Mouse (Mus musculus) kidney, embryonic 16.5 days (tissue): ENCODE results near the gene Crim1. TPM values are rescaled to one million over a fixed set of nuclear protein-coding genes. Genes with fewer than 3 reads are reported as not detected.
"Not testable (repeated sequence)": the region's sequence is repeated elsewhere in the genome, so short reads cannot be mapped to it uniquely, and the experiment has no call there.

Experiments used
- ATAC-seq: fragments of 200-750 bp; cut with Nextera tagmentation; 2 replicates; pipeline ENCODE4 v1.8.0; 2017; ENCODE audit warnings: moderate TSS enrichment; ENCODE audit not compliant: low FRiP score, low TSS enrichment
- H3K27ac ChIP-seq: fragments of 300-500 bp; sonication (generic); 2 replicates; pipeline ENCODE4 v1.5.1; 2014; ENCODE audit warnings: low read length
- H3K27me3 ChIP-seq: fragments of 300-500 bp; sonication (generic); 2 replicates; pipeline ENCODE4 v1.6.1; 2014; ENCODE audit warnings: low read length, control low read depth, mixed read lengths; ENCODE audit not compliant: insufficient read depth
- H3K36me3 ChIP-seq: fragments of 300-500 bp; sonication (generic); 2 replicates; pipeline ENCODE4 v1.6.1; 2014; ENCODE audit warnings: low read length, control low read depth, mixed read lengths; ENCODE audit not compliant: insufficient read depth
- H3K4me1 ChIP-seq: fragments of 300-500 bp; sonication (generic); 2 replicates; pipeline ENCODE4 v1.6.1; 2014; ENCODE audit warnings: low read length, control low read depth, mixed read lengths; ENCODE audit not compliant: insufficient read depth
- H3K4me2 ChIP-seq: fragments of 300-500 bp; sonication (generic); replicated peaks from 2 replicates; pipeline ENCODE4 v1.6.1; 2014; ENCODE audit warnings: low read depth, low read length
- H3K4me3 ChIP-seq: fragments of 300-500 bp; sonication (generic); 2 replicates; pipeline ENCODE4 v1.5.1; 2014; ENCODE audit warnings: mild to moderate bottlenecking, low read length
- H3K9ac ChIP-seq: fragments of 300-500 bp; sonication (generic); replicated peaks from 2 replicates; pipeline ENCODE4 v1.6.1; 2014; ENCODE audit warnings: low read length
- H3K9me3 ChIP-seq: fragments of 300-500 bp; sonication (generic); 2 replicates; pipeline ENCODE4 v1.6.1; 2016; ENCODE audit warnings: low read length, control low read depth
- WGBS: fragments of 180-500 bp; shearing (Covaris S2); extraction: QIAGEN DNeasy Blood & Tissue Kit; methylation state at CpG from one replicate; pipeline ENCODE4 v1.1.7; 2014; 5-methylcytosine and 5-hydroxymethylcytosine counted together
- polyA plus RNA-seq: library from polyadenylated mRNA; unstranded; fragments of >200 nt; fragmentation: Nextera tagmentation; extraction: Ambion mirVana; gene quantifications from 2 replicates; pipeline ENCODE4 v1.2.1, GENCODE M21; 2015

Crim1 gene
- polyA plus RNA-seq, 1 experiment from 2014 or later: 5.4 TPM

DNA sequence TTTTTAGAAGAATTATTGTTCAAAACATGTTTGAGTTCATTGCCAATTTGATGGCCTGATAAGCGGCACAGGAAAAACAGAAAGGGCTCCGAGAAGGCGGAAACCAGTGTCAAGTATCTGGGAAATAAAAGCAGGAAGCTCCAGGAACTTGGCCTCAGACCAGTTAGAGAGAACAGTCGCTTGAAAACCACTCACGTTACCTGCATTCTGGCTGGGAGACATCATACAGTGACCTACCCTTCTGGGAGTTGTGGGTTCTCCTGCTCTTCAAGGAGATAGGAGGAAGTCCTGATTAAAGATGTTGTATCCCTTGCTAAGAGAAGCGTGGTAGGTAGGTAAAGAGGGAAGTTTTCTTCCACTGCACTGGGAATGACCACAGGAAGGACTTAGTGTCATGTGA, 44.7 kb downstream of the Crim1 start:
- no peaks in the 10 kb centered on the region for H3K36me3 ChIP-seq
- WGBS: 41% methylated on average over 6 of the region's 6 CpGs
- no peaks in the 10 kb centered on the region for H3K9me3 ChIP-seq
- peaks cover 48% of the 10 kb centered on the region for H3K4me1 ChIP-seq
- H3K4me3 ChIP-seq: no peak overlapping the region
- H3K4me2 ChIP-seq: no peak overlapping the region
- H3K27ac ChIP-seq: peak overlapping the region; percentile 39
- no peak overlapping the region for H3K9ac ChIP-seq
- H3K27me3 ChIP-seq: no peaks in the 10 kb centered on the region
- ATAC-seq: no peak

DNA sequence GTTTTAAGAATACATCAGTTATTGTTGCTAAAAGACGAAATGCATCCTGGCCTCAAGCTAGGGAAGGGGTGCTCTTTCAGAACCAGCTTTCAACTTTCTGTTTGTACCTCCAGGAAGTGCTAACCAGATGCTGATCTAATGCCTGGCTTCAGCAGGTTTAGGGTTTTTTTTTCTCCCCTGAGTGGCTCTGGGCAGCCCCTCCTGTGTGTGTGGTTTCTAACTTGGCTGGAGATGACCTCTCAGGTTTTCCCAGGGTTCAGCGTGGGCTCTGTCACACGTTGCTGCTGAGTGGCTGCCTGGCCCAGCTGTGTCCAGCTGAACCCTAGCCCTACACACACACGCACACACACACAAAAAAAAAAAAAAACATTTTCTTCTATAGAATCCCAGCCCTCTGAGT, 45.4 kb downstream of the Crim1 start:
- Histone ChIP-seq H3K36me3 (no peaks in the 10 kb centered on the region), H3K4me2 (no peak overlapping the region), H3K9ac (no peak overlapping the region), H3K4me3 (no peak overlapping the region), H3K9me3 (no peaks in the 10 kb centered on the region), H3K27me3 (no peaks in the 10 kb centered on the region), H3K4me1 (peaks cover 54% of the 10 kb centered on the region), H3K27ac (peak overlapping the region; percentile 39)
- ATAC-seq: peak; percentile 7; the same call in 1 of the 2 replicates
- WGBS: 31% methylated on average over 4 of the region's 4 CpGs

DNA sequence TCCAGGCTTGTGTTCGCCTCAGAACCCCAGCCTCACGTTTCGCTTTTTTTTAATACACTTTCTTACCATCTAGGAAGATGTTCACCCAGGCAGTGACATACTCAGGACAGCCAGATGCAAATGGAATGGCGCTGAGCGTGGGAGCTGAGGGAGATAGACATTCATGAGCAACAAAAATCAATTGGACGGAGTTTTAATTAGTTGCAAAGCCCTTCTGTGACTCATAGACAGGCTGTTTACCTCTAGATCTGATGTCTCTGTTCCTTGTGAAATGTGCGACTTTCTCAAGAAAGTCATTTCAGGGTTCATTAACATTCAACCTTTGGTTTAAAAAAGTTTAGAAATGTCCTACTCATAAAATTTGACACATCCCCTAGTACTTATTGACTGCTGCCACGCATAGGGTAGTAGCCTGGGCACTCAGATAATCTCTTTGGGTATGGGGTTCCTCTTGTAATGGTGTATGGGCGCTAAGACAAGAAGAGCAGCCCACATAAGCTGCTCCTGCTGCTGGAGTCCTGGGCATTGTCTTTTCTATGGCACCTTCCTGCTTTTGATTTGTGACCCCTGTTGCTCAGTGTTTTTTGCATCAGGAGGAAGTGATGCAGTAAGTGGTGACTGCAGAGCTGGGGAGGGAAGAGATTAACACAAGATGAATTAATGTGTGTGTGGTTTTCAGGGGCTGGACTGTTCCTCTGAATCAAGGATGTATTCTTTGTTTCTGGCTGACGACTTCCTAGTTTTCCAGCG, 46.8 kb downstream of the Crim1 start:
- peaks cover 55% of the 10 kb centered on the region for H3K4me1 ChIP-seq
- H3K4me3 ChIP-seq: no peak overlapping the region
- peak; percentile 56 for ATAC-seq
- 37% methylated on average over 11 of the region's 11 CpGs for WGBS
- no peaks in the 10 kb centered on the region for H3K9me3 ChIP-seq
- peak overlapping the region; percentile 84 for H3K27ac ChIP-seq
- no peaks in the 10 kb centered on the region for H3K27me3 ChIP-seq
- H3K36me3 ChIP-seq: no peaks in the 10 kb centered on the region
- H3K4me2 ChIP-seq: peak overlapping the region; percentile 15; the same call in 1 of the 2 replicates
- H3K9ac ChIP-seq: peak overlapping the region; percentile 31; the same call in 1 of the 2 replicates

DNA sequence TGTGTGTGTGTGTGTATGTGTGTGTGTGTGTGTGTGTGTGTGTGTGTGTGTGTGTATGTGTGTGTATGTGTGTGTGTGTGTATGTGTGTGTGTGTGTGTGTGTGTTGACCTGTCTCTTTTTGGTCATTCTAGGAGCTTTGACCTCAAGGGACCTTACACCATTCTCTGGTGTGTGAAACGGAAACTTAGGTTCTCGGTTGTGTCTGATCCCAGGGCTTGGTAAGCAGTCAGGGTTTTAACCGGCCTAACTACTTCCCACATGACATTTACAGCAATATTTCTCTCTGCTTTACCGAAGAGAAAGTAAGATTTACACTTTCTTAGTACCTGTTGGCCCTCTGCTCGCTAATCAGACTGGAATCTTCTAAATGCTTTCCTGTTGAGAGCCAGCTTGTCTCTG, 48.1 kb downstream of the Crim1 start:
- Histone ChIP-seq H3K4me2 (no peak overlapping the region), H3K9me3 (no peaks in the 10 kb centered on the region), H3K27ac (peak overlapping the region; percentile 4; the same call in 1 of the 2 replicates), H3K9ac (no peak overlapping the region), H3K4me1 (peaks cover 51% of the 10 kb centered on the region), H3K36me3 (no peaks in the 10 kb centered on the region), H3K4me3 (no peak overlapping the region), H3K27me3 (no peaks in the 10 kb centered on the region)
- no peak for ATAC-seq
- WGBS: 44% methylated on average over 5 of the region's 5 CpGs

DNA sequence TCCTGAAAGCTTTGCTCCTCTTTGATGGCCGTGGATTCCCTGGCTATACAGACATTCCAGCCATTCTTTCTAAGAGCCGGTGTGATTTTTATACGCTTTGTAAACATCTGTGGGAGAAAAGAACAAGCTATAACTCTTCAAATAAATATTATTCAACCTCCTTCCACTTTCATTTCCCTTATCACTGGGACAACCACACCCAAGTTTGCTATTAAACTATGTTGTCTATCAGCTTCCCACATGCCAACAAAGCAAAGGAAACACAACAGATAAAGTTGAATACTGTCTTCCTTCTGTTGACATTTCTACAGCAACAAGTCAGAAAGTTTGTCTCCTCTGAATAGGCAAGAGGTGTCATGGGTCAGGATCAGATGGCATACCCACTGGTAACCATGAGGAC, 48.9 kb downstream of the Crim1 start:
- WGBS: 26% methylated on average over 3 of the region's 3 CpGs
- no peak for ATAC-seq
- Histone ChIP-seq H3K4me1 (peaks cover 51% of the 10 kb centered on the region), H3K9ac (no peak overlapping the region), H3K27me3 (no peaks in the 10 kb centered on the region), H3K9me3 (no peaks in the 10 kb centered on the region), H3K4me3 (no peak overlapping the region), H3K36me3 (no peaks in the 10 kb centered on the region), H3K4me2 (no peak overlapping the region), H3K27ac (peak overlapping the region; percentile 46)

DNA sequence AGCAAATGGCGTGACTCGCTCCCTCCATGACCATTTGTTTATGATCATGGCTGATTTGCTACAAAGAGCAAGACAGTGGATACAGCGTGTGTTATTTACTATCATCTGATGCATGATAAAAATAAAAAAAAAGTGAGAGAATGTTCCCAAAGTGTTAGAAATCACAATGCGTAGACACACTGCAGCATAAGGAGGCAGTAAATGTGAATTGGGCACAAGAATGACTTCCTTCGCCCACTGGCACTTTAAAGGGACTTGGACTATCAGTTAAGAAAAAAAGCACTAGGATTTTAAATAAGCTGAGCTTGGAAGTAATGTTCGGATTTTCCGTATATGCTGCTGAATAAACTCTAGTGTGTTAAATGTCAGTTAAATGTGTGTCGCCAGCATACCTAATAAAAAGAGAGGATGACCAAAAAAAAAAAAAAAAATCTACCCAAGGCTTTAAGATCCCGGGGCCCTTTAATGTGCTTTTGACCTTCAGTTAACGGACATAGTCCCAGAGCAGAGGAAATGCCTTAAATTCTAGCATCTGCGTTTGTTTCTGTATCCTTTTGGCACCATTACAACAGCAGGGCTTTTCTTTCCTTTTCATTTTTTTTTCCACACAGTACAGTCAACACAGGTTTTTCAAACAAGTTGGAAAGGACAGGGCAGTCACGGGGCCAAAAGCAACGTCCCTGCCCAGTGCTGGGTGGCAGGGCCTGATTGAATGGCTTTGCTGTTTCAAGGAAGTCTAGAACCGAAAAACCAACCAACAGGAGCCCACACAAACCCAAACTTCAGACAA, 50.3 kb downstream of the Crim1 start:
- 63% methylated on average over 14 of the region's 14 CpGs for WGBS
- no peak overlapping the region for H3K4me3 ChIP-seq
- no peak for ATAC-seq
- no peaks in the 10 kb centered on the region for H3K27me3 ChIP-seq
- H3K27ac ChIP-seq: peak overlapping the region; percentile 59
- H3K36me3 ChIP-seq: 0 out of 2 replicates have a peak, but pooled peaks cover 2% of the 10 kb centered on the region
- no peaks in the 10 kb centered on the region for H3K9me3 ChIP-seq
- H3K9ac ChIP-seq: no peak overlapping the region
- no peak overlapping the region for H3K4me2 ChIP-seq
- peaks cover 44% of the 10 kb centered on the region for H3K4me1 ChIP-seq

DNA sequence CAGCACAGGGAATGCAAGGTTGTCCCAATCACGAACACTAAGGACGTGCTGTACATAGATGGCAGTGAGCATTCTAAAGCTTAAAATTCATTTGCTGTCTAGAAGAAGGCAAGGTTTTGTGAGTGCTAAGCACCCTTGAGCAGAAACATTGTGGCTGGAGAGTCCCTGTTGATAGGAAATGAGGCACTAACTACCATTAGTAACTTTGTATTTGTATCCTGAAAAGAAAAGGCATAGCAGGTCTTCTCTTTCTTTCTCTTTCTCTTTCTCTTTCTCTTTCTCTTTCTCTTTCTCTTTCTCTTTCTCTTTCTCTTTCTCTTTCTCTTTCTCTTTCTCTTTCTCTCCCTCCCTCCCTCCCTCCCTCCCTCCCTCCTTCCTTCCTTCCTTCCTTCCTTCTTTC, 53.5 kb downstream of the Crim1 start:
- not testable (repeated sequence) for ATAC-seq, H3K4me3 ChIP-seq, H3K27me3 ChIP-seq, H3K9ac ChIP-seq, H3K9me3 ChIP-seq, H3K36me3 ChIP-seq, H3K4me2 ChIP-seq, H3K27ac ChIP-seq
- H3K4me1 ChIP-seq: peaks cover 31% of the 10 kb centered on the region
- 96% methylated on average over 2 of the region's 2 CpGs for WGBS

DNA sequence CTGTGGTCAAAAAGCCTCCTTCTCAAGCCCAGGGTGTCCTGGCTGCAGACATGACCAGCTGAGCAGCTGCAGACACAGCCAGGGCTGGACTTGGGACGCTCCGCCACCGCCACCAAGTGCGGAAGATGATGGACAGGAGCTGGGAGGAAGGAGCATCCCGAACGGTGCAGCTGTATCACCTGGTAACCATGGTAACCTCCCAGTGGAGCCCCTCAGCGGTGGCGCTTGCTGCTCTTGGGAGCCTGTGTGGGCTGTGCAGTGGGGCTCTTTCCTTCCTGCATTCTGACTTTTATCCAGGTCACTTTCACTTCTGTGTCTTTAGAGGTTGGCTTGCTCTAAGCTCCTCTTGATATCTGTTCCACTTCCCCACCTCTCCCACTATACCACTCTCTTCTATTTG, 54.2 kb downstream of the Crim1 start:
- Histone ChIP-seq H3K4me2 (no peak overlapping the region), H3K4me3 (no peak overlapping the region), H3K27ac (no peak overlapping the region), H3K36me3 (0 out of 2 replicates have a peak, but pooled peaks cover 2% of the 10 kb centered on the region), H3K4me1 (peaks cover 24% of the 10 kb centered on the region), H3K27me3 (no peaks in the 10 kb centered on the region), H3K9ac (no peak overlapping the region), H3K9me3 (no peaks in the 10 kb centered on the region)
- no peak for ATAC-seq
- WGBS: 66% methylated on average over 8 of the region's 8 CpGs

DNA sequence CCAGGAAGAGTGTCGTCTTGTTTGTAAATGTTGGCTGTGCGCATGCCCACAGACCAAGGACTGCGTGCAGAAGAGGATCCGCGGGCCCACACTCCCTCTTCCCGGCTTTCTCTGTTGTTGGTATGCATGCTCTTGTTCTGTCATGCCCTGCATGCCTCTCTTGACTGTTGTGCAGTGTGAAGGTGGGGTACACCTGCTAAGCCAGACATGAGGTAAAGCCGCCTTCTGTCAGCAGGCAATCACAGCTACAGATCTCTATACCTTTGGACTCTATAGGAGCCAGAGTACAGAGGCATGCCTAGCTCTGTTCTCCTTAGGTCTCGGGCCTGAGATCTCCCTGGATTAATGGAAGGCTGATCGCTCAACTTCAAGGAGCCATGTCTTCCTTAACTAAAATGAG, 55.7 kb downstream of the Crim1 start:
- H3K27me3 ChIP-seq: no peaks in the 10 kb centered on the region
- peaks cover 10% of the 10 kb centered on the region for H3K4me1 ChIP-seq
- H3K27ac ChIP-seq: no peak overlapping the region
- no peak overlapping the region for H3K9ac ChIP-seq
- WGBS: 93% methylated on average over 9 of the region's 9 CpGs
- H3K36me3 ChIP-seq: 0 out of 2 replicates have a peak, but pooled peaks cover 2% of the 10 kb centered on the region
- ATAC-seq: no peak
- H3K4me2 ChIP-seq: no peak overlapping the region
- no peak overlapping the region for H3K4me3 ChIP-seq
- H3K9me3 ChIP-seq: no peaks in the 10 kb centered on the region; the same call in none of the 2 replicates

DNA sequence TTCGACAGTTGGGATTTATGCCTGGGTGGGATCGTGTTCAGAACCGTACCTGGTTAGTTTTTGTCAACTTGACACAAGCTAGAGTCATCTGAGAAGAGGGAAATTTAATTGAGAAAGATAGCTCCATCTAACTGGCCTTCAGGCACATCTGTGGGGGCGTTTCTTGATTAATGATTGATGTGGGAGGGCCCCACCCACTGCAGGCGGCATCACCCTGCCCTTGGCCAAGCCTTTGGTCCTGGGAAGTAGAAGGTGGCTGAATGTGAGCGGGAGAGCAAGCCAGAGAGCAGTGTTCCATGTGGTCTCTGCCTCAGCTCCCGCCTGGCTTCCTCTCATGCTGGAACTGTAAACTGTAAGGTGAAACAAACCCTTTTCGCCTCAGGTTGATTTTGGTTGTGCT, 56.5 kb downstream of the Crim1 start:
- WGBS: 43% methylated on average over 8 of the region's 8 CpGs
- H3K4me1 ChIP-seq: peaks cover 9% of the 10 kb centered on the region; the same call in 1 of the 2 replicates
- 0 out of 2 replicates have a peak, but pooled peaks cover 2% of the 10 kb centered on the region for H3K36me3 ChIP-seq
- no peaks in the 10 kb centered on the region for H3K27me3 ChIP-seq
- no peak overlapping the region for H3K9ac ChIP-seq
- ATAC-seq: peak; percentile 69; the same call in 1 of the 2 replicates
- no peak overlapping the region for H3K4me3 ChIP-seq
- no peak overlapping the region for H3K27ac ChIP-seq
- H3K4me2 ChIP-seq: no peak overlapping the region
- no peaks in the 10 kb centered on the region; the same call in none of the 2 replicates for H3K9me3 ChIP-seq
